16 mouse cellular contexts compared by ENCODE assay signal in the genomic region with DNA sequence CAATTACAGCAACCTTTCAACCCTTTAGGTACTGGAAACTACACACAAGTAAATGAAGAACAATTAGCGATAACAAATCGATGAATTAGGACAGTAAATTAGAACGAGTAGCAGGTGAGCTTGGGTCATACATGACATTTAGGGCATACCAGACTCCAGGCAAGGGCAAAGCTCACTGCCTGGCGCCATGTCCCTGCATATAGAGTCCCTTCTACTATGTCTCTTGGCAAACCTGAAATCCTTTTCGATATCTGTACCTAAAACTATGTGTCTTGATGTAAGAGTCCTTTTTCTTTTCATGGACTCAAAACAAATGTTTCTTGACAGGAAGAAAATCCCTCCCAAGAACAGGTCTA. TPM values are rescaled to one million over a fixed set of nuclear protein-coding genes. Genes with fewer than 3 reads are reported as not detected.
A peak's percentile ranks its signal among the peaks of the same experiment; 100 is the strongest.
DNase-seq lines count a peak whose midpoint lies in the region; ATAC-seq and TF ChIP-seq lines count a peak whose summit lies in the region.
"Had no signal": no experiment of that assay in that cellular context is flagged by ENCODE, and none has a peak within 500 bp of the region (broad histone marks: within the 10 kb centered on the region; RNA-seq: fewer than 3 reads in every experiment).

No protein-coding gene starts in this region.

- WGBS in heart, adult 2 months = 84% methylated on average over 5 of the region's 5 CpGs
- WGBS in liver, embryonic 13.5 days (ENCODE audit: insufficient replicate concordance) = 87% methylated on average over 5 of the region's 5 CpGs
- WGBS in neural tube, embryonic 13.5 days = 27% methylated on average over 5 of the region's 5 CpGs
- WGBS in stomach, postnatal 0 days = 70% methylated on average over 5 of the region's 5 CpGs

- H3K4me1 ChIP-seq in heart, adult 2 months (ENCODE audit: control insufficient read depth, insufficient read depth, low read length) = peaks cover 19% of the 10 kb centered on the region
- H3K4me1 ChIP-seq in liver, embryonic 13.5 days (replicated peaks) = peaks cover 93% of the 10 kb centered on the region
- H3K4me1 ChIP-seq in neural tube, embryonic 13.5 days (replicated peaks) = peaks cover 54% of the 10 kb centered on the region
- H3K4me1 ChIP-seq in stomach, postnatal 0 days (replicated peaks; ENCODE audit: control insufficient read depth, insufficient read depth) = peaks cover 2% of the 10 kb centered on the region; the same call in 1 of the 2 replicates

- H3K27ac ChIP-seq in heart, adult 2 months = peak overlapping the region; percentile 11; the same call in 1 of the 2 replicates
- peak overlapping the region; percentile 25; the same call in 1 of the 2 replicates for H3K27ac ChIP-seq in layer of hippocampus, adult 2 months
- H3K27ac ChIP-seq in liver, embryonic 13.5 days = peak overlapping the region; percentile 97
- peak overlapping the region; percentile 57 for H3K27ac ChIP-seq in neural tube, embryonic 13.5 days (replicated peaks)
- no peak overlapping the region for H3K27ac ChIP-seq in stomach, postnatal 0 days (replicated peaks)
- H3K27ac ChIP-seq: embryonic facial prominence, embryonic 12.5 days; limb, embryonic 12.5 days had no signal

- DNase-seq in heart, adult 2 months = no peak
- no peak for DNase-seq in heart, adult 18-20 months
- no peak for DNase-seq in layer of hippocampus, adult 2 months (ENCODE audit: low spot score in 2 of 2)
- no peak for DNase-seq in layer of hippocampus, postnatal 25 days (ENCODE audit: extremely low spot score in 1 of 2, low spot score in 1 of 2)
- DNase-seq in liver, embryonic 13.5 days = no peak
- no peak for DNase-seq in stomach, postnatal 0 days (ENCODE audit: low spot score)
- DNase-seq in kidney, postnatal 10 days = no peak
- DNase-seq: B cell, adult 2 months; cerebellum, adult 9-11 months; heart, postnatal 36 days; lung, postnatal 36 days had no signal

- H3K9ac ChIP-seq in heart, adult 2 months (ENCODE audit: low read depth, low read length) = no peak overlapping the region
- H3K9ac ChIP-seq in liver, embryonic 13.5 days = 0 out of 2 replicates have a peak overlapping the region, but pooled peaks have one; percentile 8
- H3K9ac ChIP-seq in neural tube, embryonic 13.5 days = no peak overlapping the region
- no peak overlapping the region for H3K9ac ChIP-seq in stomach, postnatal 0 days (ENCODE audit: low read length)
- H3K9ac ChIP-seq: embryonic facial prominence, embryonic 12.5 days; kidney, embryonic 15.5 days; limb, embryonic 12.5 days had no signal

- peaks cover 6% of the 10 kb centered on the region for H3K79me2 ChIP-seq in heart, adult 2 months (replicated peaks; ENCODE audit: control insufficient read depth, insufficient read depth, low read length)

- no peaks in the 10 kb centered on the region for H3K9me3 ChIP-seq in liver, embryonic 13.5 days (replicated peaks)
- no peaks in the 10 kb centered on the region for H3K9me3 ChIP-seq in neural tube, embryonic 13.5 days
- H3K9me3 ChIP-seq in stomach, postnatal 0 days (ENCODE audit: control insufficient read depth, low read length) = no peaks in the 10 kb centered on the region
- H3K9me3 ChIP-seq: embryonic facial prominence, embryonic 12.5 days; kidney, embryonic 15.5 days; limb, embryonic 12.5 days had no signal

- no peak for TF ChIP-seq EP300 in heart, adult 2 months (IDR thresholded peaks at IDR 0.05; ENCODE audit: insufficient read depth, low read depth, low read length)
- TF ChIP-seq EP300 in stomach, postnatal 0 days (optimal IDR thresholded peaks at IDR 0.05) = no peak

- H3K4me3 ChIP-seq in heart, adult 2 months = no peak overlapping the region
- no peak overlapping the region for H3K4me3 ChIP-seq in layer of hippocampus, adult 2 months
- no peak overlapping the region for H3K4me3 ChIP-seq in liver, embryonic 13.5 days (replicated peaks)
- no peak overlapping the region for H3K4me3 ChIP-seq in neural tube, embryonic 13.5 days
- no peak overlapping the region for H3K4me3 ChIP-seq in stomach, postnatal 0 days (ENCODE audit: low read depth, low read length)
- H3K4me3 ChIP-seq: embryonic facial prominence, embryonic 12.5 days; kidney, embryonic 15.5 days; limb, embryonic 12.5 days had no signal

- peaks cover 28% of the 10 kb centered on the region for H3K36me3 ChIP-seq in heart, adult 2 months (ENCODE audit: control insufficient read depth, insufficient read depth, low read length)
- peaks cover 3% of the 10 kb centered on the region; the same call in 1 of the 2 replicates for H3K36me3 ChIP-seq in liver, embryonic 13.5 days
- H3K36me3 ChIP-seq in neural tube, embryonic 13.5 days = no peaks in the 10 kb centered on the region
- H3K36me3 ChIP-seq in stomach, postnatal 0 days (ENCODE audit: control insufficient read depth, insufficient read depth, low read length) = no peaks in the 10 kb centered on the region
- H3K36me3 ChIP-seq: embryonic facial prominence, embryonic 12.5 days; limb, embryonic 12.5 days had no signal

- no peak for TF ChIP-seq CTCF in heart, adult 2 months (IDR thresholded peaks at IDR 0.05)
- no peak for TF ChIP-seq CTCF in layer of hippocampus, adult 2 months (conservative IDR thresholded peaks at IDR 0.05)
- no peak for TF ChIP-seq CTCF in stomach, postnatal 0 days (IDR thresholded peaks at IDR 0.05; ENCODE audit: low read depth)

- intact Hi-C loops in heart, adult 2 months (cut with DNase I) = loop anchor here (5.0 kb wide), 1 partner anchor 52 kb away; a partner anchor contains a TSS

- ATAC-seq in liver, embryonic 13.5 days (ENCODE audit: low read depth) = no peak
- ATAC-seq in neural tube, embryonic 13.5 days (ENCODE audit: low read depth) = peak; percentile 45
- ATAC-seq in stomach, postnatal 0 days (ENCODE audit: low FRiP score, low TSS enrichment) = no peak
- ATAC-seq: activated CD4-positive, CD25-positive, alpha-beta regulatory T cell, adult 4 months had no signal

- no peak for TF ChIP-seq POLR2A in heart, adult 2 months (IDR thresholded peaks at IDR 0.05; ENCODE audit: insufficient read depth, low read depth, low read length)

- no peak overlapping the region for H3K4me2 ChIP-seq in liver, embryonic 13.5 days
- peak overlapping the region; percentile 6; the same call in 1 of the 2 replicates for H3K4me2 ChIP-seq in neural tube, embryonic 13.5 days
- no peak overlapping the region for H3K4me2 ChIP-seq in stomach, postnatal 0 days (replicated peaks; ENCODE audit: low read depth)
- H3K4me2 ChIP-seq: embryonic facial prominence, embryonic 12.5 days; kidney, embryonic 15.5 days; limb, embryonic 12.5 days had no signal

- H3K27me3 ChIP-seq in heart, adult 2 months (ENCODE audit: control insufficient read depth, insufficient read depth, low read length) = no peaks in the 10 kb centered on the region
- H3K27me3 ChIP-seq in liver, embryonic 13.5 days = no peaks in the 10 kb centered on the region
- H3K27me3 ChIP-seq in neural tube, embryonic 13.5 days = no peaks in the 10 kb centered on the region
- H3K27me3 ChIP-seq in stomach, postnatal 0 days (ENCODE audit: control insufficient read depth, insufficient read depth, low read length) = no peaks in the 10 kb centered on the region
- H3K27me3 ChIP-seq: embryonic facial prominence, embryonic 12.5 days; kidney, embryonic 15.5 days; limb, embryonic 12.5 days had no signal

RNA-seq across cellular contexts. Expression of a gene that starts 53.5 kb away (rescaled TPM):
- total RNA-seq in heart, adult 2 months (2021) = 10 to 100 TPM; 20.6 to 32.3 TPM
- polyA plus RNA-seq in heart, adult 2 months (2012; rRNA removed) = 3.1 and 6.7 TPM in 2 replicates
- total RNA-seq in heart, adult 18-20 months (2021) = 10 to 100 TPM; 18.3 to 19.8 TPM
- 10 to 100 TPM; 56.1 to 60.0 TPM for total RNA-seq in layer of hippocampus, adult 2 months (2021)
- total RNA-seq in layer of hippocampus, postnatal 25 days (2021) = 10 to 100 TPM; 61.2 to 63.5 TPM
- 20.2 and 20.4 TPM in 2 replicates for polyA plus RNA-seq in liver, embryonic 13.5 days (2015; fragmentation: Nextera tagmentation; extraction: Ambion mirVana)
- polyA plus RNA-seq in neural tube, embryonic 13.5 days (2015; fragmentation: Nextera tagmentation; extraction: Ambion mirVana) = 32.8 and 38.0 TPM in 2 replicates
- polyA plus RNA-seq in stomach, postnatal 0 days (2015; fragmentation: Nextera tagmentation; extraction: Ambion mirVana) = 13.0 and 15.7 TPM in 2 replicates
